Mouse (Mus musculus) layer of hippocampus, adult 9-11 months (tissue): ENCODE results near the gene Rexo5.

ENCODE experiments used
- DNase-seq: peaks from one replicate; pipeline ENCODE4 v3.0.0; 2022

The Rexo5 gene

GRCm38 (mm10) chr7:119793586-119794250, at the start of gene Rexo5, which contains the start of gene Eri2:
Gene Rexo5, plus strand, starts transcription at chr7:119794006.
Gene Eri2, minus strand, starts transcription at chr7:119794058.
- DNase-seq: peak; percentile 63

DNA sequence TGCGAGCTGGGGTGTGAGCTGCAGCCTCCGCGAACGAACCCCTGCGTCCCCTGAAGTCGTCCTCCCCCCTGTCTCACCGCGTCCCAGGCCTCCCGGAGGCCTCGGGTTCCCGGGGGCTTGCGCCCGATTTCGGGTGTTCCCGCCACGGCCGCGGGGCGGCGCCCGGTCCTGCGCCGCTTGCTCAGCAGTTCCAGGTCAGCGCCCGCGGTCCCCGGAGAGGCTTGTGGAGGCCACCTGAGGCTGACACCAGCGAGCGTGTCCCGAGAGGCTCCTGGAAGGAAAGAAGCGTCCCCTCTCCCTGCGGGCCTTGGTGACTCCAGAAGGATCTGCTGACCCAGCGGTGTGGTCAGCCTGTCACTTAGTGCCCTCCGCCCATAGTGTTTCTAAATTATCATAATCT, 49.5 kb upstream of the Rexo5 start:
- no peak for DNase-seq

- no peak for DNase-seq
Measured at GRCm38 (mm10) chr7:119745869-119746268, 47.9 kb upstream of the Rexo5 start.

DNA sequence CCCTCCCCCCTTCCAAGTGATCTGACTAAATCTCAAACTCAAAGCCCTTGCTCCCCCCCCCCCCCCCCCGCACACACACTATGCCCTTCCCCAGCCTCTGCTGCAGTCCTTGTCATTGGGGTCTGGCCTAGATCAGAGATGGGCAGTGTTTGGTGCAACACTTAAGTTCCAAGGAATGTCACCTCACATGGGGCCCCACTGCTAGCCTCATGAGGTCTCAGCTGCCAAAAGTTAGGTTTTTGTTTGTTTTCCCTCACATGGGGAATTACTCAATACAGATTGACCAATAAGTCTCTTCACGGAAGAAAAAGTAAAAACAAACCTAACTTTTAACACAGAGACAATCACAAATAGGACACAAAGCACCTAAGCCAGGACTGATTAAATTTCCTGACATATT, 45.0 kb upstream of the Rexo5 start:
- no peak for DNase-seq

GRCm38 (mm10) chr7:119749942-119750341, 43.9 kb upstream of the Rexo5 start:
- no peak for DNase-seq

GRCm38 (mm10) chr7:119753696-119754095, 40.1 kb upstream of the Rexo5 start:
- DNase-seq: no peak

- no peak for DNase-seq
Measured at GRCm38 (mm10) chr7:119760527-119760951, 33.3 kb upstream of the Rexo5 start, which contains the start of gene Acsm3. Gene Acsm3, plus strand, starts transcription at chr7:119760923.

DNA sequence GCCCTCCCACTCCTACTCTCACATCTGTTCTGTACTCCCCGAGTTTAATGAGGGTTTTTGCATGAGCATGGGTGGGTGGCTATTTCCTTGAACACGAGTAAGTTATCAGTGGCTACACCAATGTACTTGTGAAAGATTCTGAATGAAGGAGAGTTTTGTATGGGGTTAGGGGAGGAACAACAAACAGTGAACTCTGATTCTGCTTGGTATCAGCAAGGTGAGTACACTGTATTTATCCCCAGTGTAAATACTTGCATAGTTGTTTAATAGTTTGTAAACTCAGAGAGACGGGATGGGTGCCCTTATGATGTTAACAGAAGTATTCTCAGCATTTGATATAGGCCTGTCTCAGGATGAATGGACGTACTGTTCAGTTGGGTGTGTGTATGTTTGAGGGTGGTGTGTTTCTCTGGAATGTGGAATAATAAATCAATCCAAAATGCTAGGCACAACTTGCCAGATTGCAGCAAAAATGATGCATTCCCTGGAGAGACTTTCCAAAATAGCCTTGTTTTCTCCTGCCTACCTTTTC, 31.6 kb upstream of the Rexo5 start:
- DNase-seq: no peak

DNA sequence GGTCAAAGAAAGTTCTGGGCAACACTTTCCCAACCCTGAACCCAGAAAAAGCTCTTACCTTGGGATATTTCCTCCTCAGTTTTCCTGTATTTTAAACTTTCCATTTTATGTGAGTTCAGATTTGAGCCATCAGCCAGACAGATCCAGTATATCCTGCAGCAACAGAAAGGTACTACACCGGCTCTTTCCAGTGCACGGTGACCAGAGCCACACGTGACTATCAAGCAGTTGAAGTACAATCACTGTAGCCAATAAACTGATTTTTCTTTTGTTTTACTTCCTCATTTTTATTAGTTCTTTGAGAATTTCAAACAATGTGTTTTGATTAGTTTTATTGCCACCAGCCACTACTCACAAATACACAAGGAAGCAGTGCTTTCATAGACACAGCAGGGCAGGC, 29.4 kb upstream of the Rexo5 start:
- DNase-seq: no peak

- DNase-seq: no peak
Measured at GRCm38 (mm10) chr7:119766996-119767395, 26.8 kb upstream of the Rexo5 start.

GRCm38 (mm10) chr7:119769895-119770294, 23.9 kb upstream of the Rexo5 start:
- no peak for DNase-seq

- no peak for DNase-seq
Measured at GRCm38 (mm10) chr7:119783453-119783852, 10.4 kb upstream of the Rexo5 start.

DNA sequence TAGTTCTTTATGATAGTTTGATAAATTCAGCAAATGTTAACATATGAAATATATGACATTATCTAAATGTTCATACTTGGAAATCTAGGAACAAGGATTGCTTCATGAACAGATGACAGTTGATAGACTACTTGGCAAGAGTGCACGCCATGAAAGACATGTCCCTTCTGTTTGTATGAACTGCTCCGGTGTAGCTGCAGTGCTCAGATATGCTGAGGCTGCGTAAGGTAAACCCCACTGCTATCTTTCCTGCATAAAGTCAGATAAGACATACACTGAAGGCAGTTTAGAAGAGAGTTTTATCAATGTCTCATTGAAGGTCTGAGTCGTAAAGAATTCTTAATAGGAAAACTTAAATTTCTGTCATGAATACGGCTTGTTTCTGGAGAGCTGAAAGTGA, 8.9 kb upstream of the Rexo5 start:
- DNase-seq: no peak

GRCm38 (mm10) chr7:119789024-119789423, 4.8 kb upstream of the Rexo5 start:
- DNase-seq: no peak

DNA sequence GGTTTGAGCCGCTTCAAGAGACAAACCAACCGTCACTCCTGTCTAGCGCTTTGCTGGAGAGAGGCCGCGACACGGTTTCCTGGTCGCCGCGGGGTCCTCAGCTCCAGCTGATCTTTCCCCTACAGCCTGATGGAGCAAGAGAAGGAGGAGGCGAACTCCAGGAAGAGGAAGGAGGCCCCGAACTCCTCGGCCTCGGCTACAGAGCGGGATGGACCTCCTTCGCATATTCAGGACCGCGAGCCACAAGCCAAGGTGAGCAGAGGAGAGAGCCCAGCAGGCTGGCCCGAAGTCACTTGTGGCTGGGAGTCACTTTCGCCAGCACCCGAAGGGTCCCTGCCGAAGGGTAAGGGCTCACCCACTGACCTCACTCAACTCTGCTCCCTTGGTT, 439 bp downstream of the Rexo5 start:
- no peak for DNase-seq

DNA sequence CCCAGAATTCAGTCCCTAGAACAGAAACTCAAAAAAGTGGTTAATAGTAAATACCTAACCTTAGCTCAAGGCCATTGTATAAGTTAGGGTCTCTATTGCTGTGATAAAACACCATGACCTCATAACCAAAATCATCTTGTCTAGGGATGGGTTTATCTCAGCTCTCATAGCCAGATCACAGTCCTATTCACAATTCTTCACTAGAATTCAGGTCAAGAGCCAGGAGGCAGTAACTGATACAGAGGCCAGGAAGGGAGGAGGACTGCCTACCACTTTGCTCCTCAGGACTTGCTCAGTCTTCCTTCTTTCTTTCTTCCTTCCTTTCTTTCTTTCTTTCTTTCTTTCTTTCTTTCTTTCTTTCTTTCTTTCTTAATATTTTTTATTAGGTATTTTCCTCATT, 1.5 kb downstream of the Rexo5 start:
- DNase-seq: no peak

DNA sequence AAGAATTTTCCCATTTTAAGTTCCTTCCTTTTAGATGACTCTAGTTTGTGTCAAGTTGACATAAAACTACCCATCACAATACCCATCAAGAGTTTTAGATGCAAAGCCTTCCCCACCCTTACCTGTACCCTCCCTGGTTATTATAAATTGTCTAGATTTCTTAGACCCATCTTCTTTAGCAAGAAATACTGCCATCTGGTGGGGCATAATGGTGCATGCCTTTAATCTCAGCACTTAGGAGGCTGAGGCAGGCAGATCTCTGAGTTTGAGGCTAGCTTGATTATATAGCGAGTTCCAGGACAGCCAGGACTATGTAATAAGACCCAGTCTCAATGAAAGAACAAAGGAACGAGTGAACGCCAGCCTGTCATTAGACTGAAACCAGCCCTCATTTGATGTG, 6.7 kb downstream of the Rexo5 start:
- DNase-seq: no peak

DNA sequence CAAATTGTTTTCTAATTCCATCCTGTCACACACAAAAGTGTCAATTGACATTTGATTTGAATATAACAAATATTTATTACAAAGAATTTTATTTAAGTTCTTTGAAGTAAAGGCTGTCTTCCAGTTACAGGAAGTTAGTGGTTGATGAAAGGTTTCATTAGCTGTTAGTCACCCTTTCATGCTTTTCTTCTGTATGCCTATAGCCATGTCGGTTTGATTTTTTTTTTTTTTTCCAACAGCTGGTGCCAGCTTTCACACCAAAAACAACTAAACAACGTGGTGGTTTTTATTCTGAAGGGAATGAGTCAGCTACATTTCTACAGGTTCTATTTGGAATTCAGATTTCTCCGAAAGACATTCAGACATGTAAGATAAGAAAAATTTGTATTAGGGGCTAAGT, 7.2 kb downstream of the Rexo5 start:
- no peak for DNase-seq

GRCm38 (mm10) chr7:119807396-119807795, 13.6 kb downstream of the Rexo5 start:
- DNase-seq: no peak

- DNase-seq: no peak
Measured at GRCm38 (mm10) chr7:119808723-119809122, 14.9 kb downstream of the Rexo5 start.

- DNase-seq: no peak
Measured at GRCm38 (mm10) chr7:119835371-119835770, 41.6 kb downstream of the Rexo5 start.

DNA sequence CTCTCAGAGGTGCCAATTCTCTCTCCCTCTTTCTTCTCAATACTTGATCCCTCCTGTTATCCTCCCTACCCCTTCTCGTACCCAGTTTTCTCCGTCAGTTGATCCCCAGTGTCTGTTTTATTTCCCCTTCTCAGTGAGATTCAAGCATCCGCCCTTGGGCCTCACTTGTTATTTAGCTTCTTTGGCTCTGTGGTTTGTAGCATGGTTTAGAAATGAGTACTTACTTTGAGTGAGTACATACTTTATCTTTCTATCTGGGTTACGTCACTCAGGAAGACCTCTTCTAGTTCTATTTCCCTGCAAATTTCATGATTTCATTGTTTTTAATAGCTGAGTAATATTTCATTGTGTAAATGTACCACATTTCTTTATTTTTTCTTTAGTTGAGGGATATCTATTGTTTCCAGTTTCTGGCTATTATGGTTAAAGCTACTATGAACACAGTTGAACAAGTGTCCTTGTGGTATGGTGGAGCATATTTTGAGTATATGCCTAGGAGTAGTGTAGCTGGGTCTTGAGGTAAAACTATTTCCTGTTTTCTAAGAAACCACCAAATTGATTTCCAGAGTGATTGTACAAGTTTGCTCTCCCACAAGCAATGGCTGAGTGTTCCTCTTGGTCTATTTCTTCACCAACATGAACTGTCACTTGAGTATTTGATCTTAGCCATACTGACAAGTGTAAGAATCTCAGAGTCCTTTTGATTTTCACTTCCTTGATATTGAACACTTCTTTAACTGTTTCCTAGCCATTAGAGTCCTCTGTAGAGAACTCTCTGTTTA, 42.4 kb downstream of the Rexo5 start:
- no peak for DNase-seq

GRCm38 (mm10) chr7:119841820-119842449, 48.1 kb downstream of the Rexo5 start:
- no peak for DNase-seq

- DNase-seq: no peak
Measured at GRCm38 (mm10) chr7:119845541-119845940, 51.7 kb downstream of the Rexo5 start.
